Mouse (Mus musculus): ENCODE data around the gene Diaph3.

The Diaph3 gene

DNA sequence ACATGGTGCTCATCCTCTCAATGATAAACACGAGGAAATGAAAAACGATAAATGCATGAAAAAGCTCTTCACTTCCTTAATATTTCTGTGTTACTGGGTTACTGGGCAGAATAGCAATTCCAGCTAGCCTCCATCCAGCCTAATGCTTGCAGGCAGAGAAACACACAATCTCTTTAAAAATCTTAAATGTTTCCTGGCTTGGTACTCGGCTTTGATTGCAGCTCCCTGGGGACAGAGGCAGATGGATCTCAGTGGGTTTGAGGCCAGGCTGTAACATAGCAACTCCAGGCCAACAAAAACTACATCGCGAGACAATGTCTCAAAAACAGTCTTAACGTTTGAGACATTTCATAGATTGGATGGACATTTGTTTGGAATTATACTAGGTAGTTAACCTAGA is 57.1 kb downstream of the Diaph3 start:
- peak; percentile 24 for DNase-seq (ENCODE audit: low read depth)

- DNase-seq (ENCODE audit: low read depth): no peak
Observed at GRCm38 (mm10) chr14:87079725-87080124, 61.3 kb downstream of the Diaph3 start.

- no peak for DNase-seq (ENCODE audit: low read depth)
Observed at GRCm38 (mm10) chr14:87075021-87075531, 66.0 kb downstream of the Diaph3 start.

- DNase-seq (ENCODE audit: low read depth): peak; percentile 25
Observed at GRCm38 (mm10) chr14:87064281-87064680, 76.8 kb downstream of the Diaph3 start.

GRCm38 (mm10) chr14:87056169-87056568 is 84.9 kb downstream of the Diaph3 start:
- DNase-seq (ENCODE audit: low read depth): no peak

DNA sequence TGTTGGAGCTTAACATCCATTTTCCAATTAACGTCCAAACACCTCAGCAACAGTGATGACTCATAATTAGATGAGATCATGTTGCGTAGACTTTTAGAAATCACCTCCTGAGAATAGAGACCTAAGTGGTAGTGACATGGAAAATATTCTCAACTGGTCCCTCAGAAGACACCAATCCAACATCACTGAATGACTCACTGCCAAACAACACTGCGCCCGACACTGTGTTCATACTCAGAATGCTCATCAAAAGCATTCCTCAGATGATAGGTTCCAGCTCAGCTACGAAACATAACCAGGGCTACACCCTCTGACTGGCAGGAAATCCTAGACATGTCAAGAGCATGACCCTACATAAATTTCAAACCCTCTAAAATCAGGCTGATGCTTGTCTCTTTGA is 89.8 kb downstream of the Diaph3 start:
- no peak for DNase-seq (ENCODE audit: low read depth)

GRCm38 (mm10) chr14:87044401-87044806 is 96.6 kb downstream of the Diaph3 start:
- DNase-seq (ENCODE audit: low read depth): no peak

DNA sequence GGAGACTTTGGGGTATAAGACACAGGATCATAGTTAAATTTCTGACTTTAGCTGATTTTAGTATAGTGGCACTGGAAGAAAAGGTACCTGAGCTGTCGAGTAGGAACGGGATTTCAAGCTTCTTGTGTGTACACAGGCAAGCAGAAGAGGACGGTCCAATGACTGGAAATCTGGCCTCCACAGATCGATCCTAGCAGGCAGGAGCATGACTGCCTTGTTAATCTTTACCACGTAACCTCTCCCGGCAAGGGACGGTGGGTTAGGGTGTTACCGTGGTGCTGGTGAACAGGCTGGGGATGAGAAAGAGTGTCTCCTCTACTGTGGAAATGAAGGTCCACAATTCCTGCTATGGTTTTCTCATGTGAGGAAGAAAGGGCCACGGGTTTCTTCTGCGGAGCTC is 120.8 kb downstream of the Diaph3 start:
- DNase-seq (ENCODE audit: low read depth): no peak

GRCm38 (mm10) chr14:87019687-87020086 is 121.3 kb downstream of the Diaph3 start:
- peak; percentile 13 for DNase-seq (ENCODE audit: low read depth)

- DNase-seq (ENCODE audit: low read depth): no peak
Observed at GRCm38 (mm10) chr14:86997318-86997717, 143.7 kb downstream of the Diaph3 start.

- no peak for DNase-seq (ENCODE audit: low read depth)
Observed at GRCm38 (mm10) chr14:86951169-86951568, 189.9 kb downstream of the Diaph3 start.

DNA sequence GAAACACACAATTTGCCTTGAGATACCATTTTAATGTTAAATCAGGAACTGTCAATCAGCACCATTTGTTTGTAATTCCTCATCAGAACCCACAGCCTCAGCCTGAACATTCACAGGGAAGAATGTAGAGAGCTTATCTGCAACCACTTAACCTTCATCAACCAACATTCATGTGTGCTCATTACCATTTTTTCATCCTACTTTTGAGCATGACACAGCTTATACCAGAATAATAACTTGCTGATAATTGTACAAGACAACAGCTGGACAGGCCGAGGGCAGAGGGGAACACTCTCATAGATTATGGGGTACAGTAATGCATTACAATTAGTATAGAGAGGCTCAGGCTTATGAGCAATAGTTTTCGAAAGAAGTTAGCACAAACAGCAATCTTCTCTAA is 203.1 kb downstream of the Diaph3 start:
- DNase-seq (ENCODE audit: low read depth): no peak

GRCm38 (mm10) chr14:86936424-86936823 is 204.6 kb downstream of the Diaph3 start:
- DNase-seq (ENCODE audit: low read depth): peak; percentile 3

DNA sequence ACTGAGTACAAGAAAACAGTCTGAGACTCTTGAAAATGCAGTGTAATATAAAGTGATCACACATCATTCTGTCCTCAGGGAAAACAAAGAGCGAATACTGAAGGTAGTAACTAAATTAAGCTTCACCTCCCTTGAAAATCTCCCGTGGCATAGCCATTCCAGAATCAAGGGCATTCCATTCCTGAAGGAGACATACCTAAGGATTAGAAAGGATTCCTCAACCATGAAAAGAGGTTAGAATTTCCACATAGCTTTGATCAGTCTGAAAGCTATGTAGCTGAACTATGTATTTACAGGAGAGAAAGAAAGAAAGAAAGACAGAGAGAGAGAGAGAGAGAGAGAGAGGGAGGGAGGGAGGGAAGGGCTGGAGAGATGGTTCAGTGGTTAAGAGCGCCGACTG is 210.3 kb downstream of the Diaph3 start:
- DNase-seq (ENCODE audit: low read depth): no peak

GRCm38 (mm10) chr14:86926827-86927226 is 214.2 kb downstream of the Diaph3 start:
- no peak for DNase-seq (ENCODE audit: low read depth)

- peak; percentile 16 for DNase-seq (ENCODE audit: low read depth)
Observed at GRCm38 (mm10) chr14:86898898-86899297, 242.1 kb downstream of the Diaph3 start.

DNA sequence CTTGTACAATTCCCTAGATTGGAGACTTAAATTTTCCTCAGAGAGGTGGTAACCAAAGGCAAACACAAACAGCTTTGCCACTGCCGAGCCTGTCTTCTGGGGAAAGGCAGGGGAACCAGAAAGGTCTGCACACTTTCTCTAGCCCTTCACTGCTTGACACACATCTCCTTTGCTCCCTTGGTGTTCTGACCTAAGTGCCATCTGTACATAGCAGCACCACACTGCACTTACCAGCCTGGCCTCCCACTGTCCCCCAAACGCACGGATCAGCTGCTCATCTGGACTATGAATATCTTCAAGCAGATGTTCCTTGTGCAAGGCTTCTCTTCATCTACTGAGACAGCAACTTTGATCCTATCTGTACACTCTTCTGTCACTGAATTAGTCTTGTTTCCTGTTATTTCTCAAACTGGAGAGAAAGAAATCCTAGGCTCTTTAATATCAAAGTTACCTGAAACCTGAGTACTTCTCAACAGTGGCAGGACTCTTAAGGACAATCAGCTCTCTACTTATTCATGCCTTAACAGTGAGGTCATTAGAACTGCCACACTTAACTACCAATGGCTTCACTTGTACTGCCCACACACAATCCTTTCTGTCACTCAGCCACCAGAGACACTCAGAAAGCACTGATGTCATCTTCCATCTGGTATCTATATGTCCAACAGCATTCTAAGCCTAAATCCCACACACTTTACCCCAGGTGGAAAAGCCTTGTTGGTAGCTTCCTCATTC is 251.8 kb downstream of the Diaph3 start:
- no peak for DNase-seq (ENCODE audit: low read depth)

- no peak for DNase-seq (ENCODE audit: low read depth)
Observed at GRCm38 (mm10) chr14:86885417-86886098, 255.5 kb downstream of the Diaph3 start.

- DNase-seq (ENCODE audit: low read depth): peak; percentile 78
Observed at GRCm38 (mm10) chr14:86869536-86869935, 271.5 kb downstream of the Diaph3 start.

DNA sequence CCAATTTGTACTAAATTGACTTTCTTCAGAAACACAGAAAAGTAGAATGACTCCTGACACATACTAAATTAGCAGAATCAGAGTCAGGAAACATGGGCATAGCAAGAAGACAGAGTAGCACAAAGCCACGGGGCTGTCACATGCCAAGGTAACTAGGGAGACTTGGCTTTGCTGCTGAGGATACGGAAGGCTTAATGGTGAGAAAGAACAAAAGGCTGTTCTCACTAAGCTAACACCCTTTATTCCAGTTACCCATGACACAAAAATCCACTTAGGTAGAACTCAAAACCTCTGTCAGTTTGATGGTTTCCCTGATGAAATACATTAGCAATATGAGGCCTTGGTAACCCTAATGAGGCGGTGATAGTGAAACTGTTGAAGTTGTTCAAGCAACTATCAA is 273.9 kb downstream of the Diaph3 start:
- no peak for DNase-seq (ENCODE audit: low read depth)

GRCm38 (mm10) chr14:86864053-86864452 is 277.0 kb downstream of the Diaph3 start:
- DNase-seq (ENCODE audit: low read depth): no peak

DNA sequence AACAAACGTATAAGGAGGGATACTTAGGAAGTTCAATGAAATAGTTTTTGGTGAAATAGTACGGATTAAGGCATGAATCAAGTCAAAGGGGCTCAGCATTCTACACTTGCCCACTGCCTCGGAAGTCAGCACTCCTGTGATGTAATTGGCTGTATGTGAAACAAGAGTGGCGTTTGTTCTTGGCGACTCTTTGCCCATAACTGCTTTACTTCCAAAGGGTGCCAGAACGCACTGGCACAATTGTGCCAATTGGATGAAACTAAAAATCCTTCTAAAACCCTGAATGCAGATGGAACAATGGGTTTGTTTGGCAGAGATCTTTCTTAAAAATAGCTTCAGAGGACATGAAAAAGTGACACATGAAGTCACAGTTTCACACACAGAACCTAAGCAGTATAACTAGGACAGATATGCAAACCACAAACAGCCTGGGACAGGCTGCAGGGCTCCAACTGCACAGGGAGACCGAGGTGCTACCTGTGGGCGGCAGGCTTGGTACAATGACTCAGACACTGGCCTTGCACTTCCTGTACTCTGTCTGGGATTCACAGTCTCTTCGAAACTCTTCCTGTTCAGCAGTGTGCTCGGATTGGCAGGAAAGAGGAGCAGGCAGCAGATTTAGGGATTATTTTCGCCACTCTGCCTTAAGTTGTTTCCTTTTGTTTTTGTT is 279.6 kb downstream of the Diaph3 start:
- DNase-seq (ENCODE audit: low read depth): no peak
